Mouse (Mus musculus) G1E (cell line): ENCODE measurements around the gene Igf2bp3.

Source experiments
- CTCF ChIP-seq: IDR thresholded peaks from 2 replicates; pipeline ENCODE4 v1.5.1; 2012; ENCODE audit warnings: low read depth, low read length, inconsistent platforms, mixed read lengths
- GATA1 ChIP-seq: IDR thresholded peaks from 2 replicates; pipeline ENCODE4 v1.6.1; 2012; ENCODE audit warnings: borderline replicate concordance, low read length, inconsistent platforms, mixed read lengths
- GATA2 ChIP-seq: IDR thresholded peaks from 2 replicates; pipeline ENCODE4 v1.6.1; 2012; ENCODE audit warnings: low read depth, low read length, inconsistent platforms, borderline replicate concordance
- POLR2AphosphoS5 ChIP-seq: IDR thresholded peaks from 2 replicates; pipeline ENCODE4 v1.6.1; 2012; ENCODE audit warnings: low read depth, low read length, inconsistent platforms; ENCODE audit not compliant: insufficient replicate concordance
- TAL1 ChIP-seq: conservative IDR thresholded peaks from 2 replicates; pipeline ENCODE4 v1.6.1; 2012; ENCODE audit warnings: low read depth, low read length, inconsistent platforms, mixed read lengths

DNA sequence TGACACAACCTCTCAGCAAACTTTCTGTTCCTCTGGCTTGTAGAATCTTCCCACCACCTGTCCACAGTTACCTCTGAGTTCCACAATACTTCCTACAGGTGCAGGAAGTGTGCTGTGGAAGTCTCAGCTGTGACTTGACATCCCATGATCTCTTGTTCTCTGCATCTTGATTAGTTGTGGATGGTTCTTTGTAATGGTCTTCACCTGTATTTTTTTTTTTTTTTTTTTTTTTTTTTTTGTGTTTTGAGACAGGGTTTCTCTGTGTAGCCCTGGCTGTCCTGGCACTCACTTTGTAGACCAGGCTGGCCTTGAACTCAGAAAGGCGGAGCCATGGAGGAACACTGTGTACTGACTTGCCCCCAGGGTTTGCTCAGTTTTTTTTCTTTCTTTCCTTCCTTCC, 26.8 kb upstream of the Igf2bp3 start:
- no peak for TF ChIP-seq CTCF
- TF ChIP-seq GATA1: no peak
- TF ChIP-seq TAL1: no peak
- no peak for TF ChIP-seq POLR2AphosphoS5
- TF ChIP-seq GATA2: no peak
